Comparison of ENCODE assay signal across 22 mouse cellular contexts in genomic region chr17:86466871-86467270, GRCm38 (mm10). TPM values are rescaled to one million over a fixed set of nuclear protein-coding genes. Genes with fewer than 3 reads are reported as not detected.
DNase-seq lines count a peak whose midpoint lies in the region; ATAC-seq and TF ChIP-seq lines count a peak whose summit lies in the region.
"Had no signal": no experiment of that assay in that cellular context is flagged by ENCODE, and none has a peak within 500 bp of the region (broad histone marks: within the 10 kb centered on the region; RNA-seq: fewer than 3 reads in every experiment).

No protein-coding gene starts in this region.

- DNase-seq in heart, postnatal 10 days, result no peak
- no peak for DNase-seq in kidney, adult 2 months
- peak; percentile 17 for DNase-seq in urinary bladder, adult 2 months (ENCODE audit: low spot score)
- DNase-seq in urinary bladder, postnatal 25 days (ENCODE audit: low spot score), result no peak
- DNase-seq in right cerebral cortex, postnatal 25 days, result no peak
- DNase-seq: adrenal gland, postnatal 25 days; cerebellum, adult 2 months; gastrocnemius, postnatal 14 days; kidney, postnatal 4 days; thymus, adult 18-20 months had no signal

- peak overlapping the region; percentile 60 for H3K4me2 ChIP-seq in heart, embryonic 12.5 days
- no peak overlapping the region; the same call in 1 of the 2 replicates for H3K4me2 ChIP-seq in kidney, embryonic 15.5 days
- H3K4me2 ChIP-seq: hindbrain, embryonic 12.5 days; limb, embryonic 15.5 days; neural tube, embryonic 15.5 days had no signal

- H3K27me3 ChIP-seq in heart, embryonic 12.5 days (replicated peaks), result no peaks in the 10 kb centered on the region
- no peaks in the 10 kb centered on the region for H3K27me3 ChIP-seq in kidney, embryonic 15.5 days
- no peaks in the 10 kb centered on the region for H3K27me3 ChIP-seq in kidney, adult 2 months (replicated peaks; ENCODE audit: control insufficient read depth, insufficient read depth, low read length)
- H3K27me3 ChIP-seq: hindbrain, embryonic 12.5 days; limb, embryonic 15.5 days; neural tube, embryonic 15.5 days had no signal

- no peak for TF ChIP-seq CTCF in kidney, adult 2 months (conservative IDR thresholded peaks at IDR 0.05; ENCODE audit: insufficient read depth, insufficient read length, low read depth, low read length)

- no peaks in the 10 kb centered on the region for H3K36me3 ChIP-seq in heart, embryonic 12.5 days
- H3K36me3 ChIP-seq in kidney, embryonic 15.5 days, result no peaks in the 10 kb centered on the region
- no peaks in the 10 kb centered on the region for H3K36me3 ChIP-seq in kidney, adult 2 months (ENCODE audit: control insufficient read depth, insufficient read depth, low read length)
- H3K36me3 ChIP-seq: hindbrain, embryonic 12.5 days; limb, embryonic 15.5 days; neural tube, embryonic 15.5 days had no signal

- intact Hi-C loops in heart, postnatal 10 days (cut with DNase I), result no loop called here

- no peak for ATAC-seq in heart, embryonic 12.5 days (ENCODE audit: insufficient number of reproducible peaks, low FRiP score)
- ATAC-seq in kidney, embryonic 15.5 days (replicated peaks; ENCODE audit: low FRiP score), result no peak

- peak overlapping the region; percentile 44; the same call in 1 of the 2 replicates for H3K9ac ChIP-seq in heart, embryonic 12.5 days
- H3K9ac ChIP-seq in kidney, embryonic 15.5 days, result no peak overlapping the region
- H3K9ac ChIP-seq: hindbrain, embryonic 12.5 days; limb, embryonic 15.5 days; neural tube, embryonic 15.5 days had no signal

- TF ChIP-seq POLR2A in kidney, adult 2 months (IDR thresholded peaks at IDR 0.05; ENCODE audit: low read depth, low read length), result no peak

- H3K4me3 ChIP-seq in heart, embryonic 12.5 days, result peak overlapping the region; percentile 11; the same call in 1 of the 2 replicates
- H3K4me3 ChIP-seq in kidney, embryonic 15.5 days (replicated peaks), result no peak overlapping the region
- H3K4me3 ChIP-seq in kidney, adult 2 months (ENCODE audit: insufficient read depth, low read depth, low read length), result no peak overlapping the region
- H3K4me3 ChIP-seq: erythroblast, embryonic 14.5 days; hindbrain, embryonic 12.5 days; limb, embryonic 15.5 days; myocyte; neural tube, embryonic 15.5 days had no signal

- 13% methylated on average over 7 of the region's 7 CpGs for WGBS in heart, embryonic 12.5 days
- 34% methylated on average over 7 of the region's 7 CpGs for WGBS in kidney, embryonic 15.5 days
- WGBS in kidney, adult 2 months, result 60% methylated on average over 7 of the region's 7 CpGs

- H3K27ac ChIP-seq in heart, embryonic 12.5 days (ENCODE audit: poor library complexity, severe bottlenecking), result peak overlapping the region; percentile 78
- H3K27ac ChIP-seq in kidney, embryonic 15.5 days, result peak overlapping the region; percentile 51; the same call in 1 of the 2 replicates
- H3K27ac ChIP-seq in kidney, adult 2 months (ENCODE audit: insufficient read depth, low read depth, low read length), result no peak overlapping the region
- H3K27ac ChIP-seq: hindbrain, embryonic 12.5 days; limb, embryonic 15.5 days; neural tube, embryonic 15.5 days had no signal

- H3K4me1 ChIP-seq in heart, embryonic 12.5 days (replicated peaks), result peaks cover 50% of the 10 kb centered on the region
- peaks cover 80% of the 10 kb centered on the region for H3K4me1 ChIP-seq in kidney, embryonic 15.5 days
- H3K4me1 ChIP-seq in kidney, adult 2 months (ENCODE audit: control insufficient read depth, insufficient read depth, low read length), result peaks cover 25% of the 10 kb centered on the region

- no peaks in the 10 kb centered on the region for H3K9me3 ChIP-seq in heart, embryonic 12.5 days (replicated peaks)
- no peaks in the 10 kb centered on the region for H3K9me3 ChIP-seq in kidney, embryonic 15.5 days (replicated peaks)
- H3K9me3 ChIP-seq: hindbrain, embryonic 12.5 days; limb, embryonic 15.5 days; neural tube, embryonic 15.5 days had no signal

RNA-seq across cellular contexts. Expression of gene Gm10309, which starts 38.2 kb away (rescaled TPM):
- 0.38 and 0.40 TPM in 2 replicates for polyA plus RNA-seq in heart, embryonic 12.5 days (2016; fragmentation: Nextera tagmentation; extraction: Ambion mirVana)
- total RNA-seq in heart, postnatal 10 days (2021), result not detected
- 0.30 and 0.31 TPM in 2 replicates for polyA plus RNA-seq in kidney, embryonic 15.5 days (2015; fragmentation: Nextera tagmentation; extraction: Ambion mirVana)
- polyA plus RNA-seq in kidney, adult 2 months (2012; rRNA removed), result 0.08 and 0.13 TPM in 2 replicates
- polyA plus RNA-seq in urinary bladder, adult 2 months (2012; rRNA removed), result 0.14 and 0.24 TPM in 2 replicates
- total RNA-seq: adrenal gland, postnatal 25 days; common myeloid progenitor, adult 5-6 weeks; ES-E14; gastrocnemius, postnatal 14 days; layer of hippocampus, postnatal 14 days; left cerebral cortex, postnatal 14 days; megakaryocyte-erythroid progenitor cell, adult 5-6 weeks had no signal
- polyA plus RNA-seq: cerebellum, adult 2 months had no signal
